Mouse (Mus musculus): ENCODE measurements around the gene Ube4b.
A peak's percentile ranks its signal among the peaks of the same experiment; 100 is the strongest.

Gene Ube4b

GRCm38 (mm10) chr4:149396433-149397306 is 29.9 kb downstream of the Ube4b start:
- DNase-seq (ENCODE audit: low read depth in 2 of 2, low spot score in 2 of 2) = no peak

- no peak for DNase-seq (ENCODE audit: low read depth in 2 of 2, low spot score in 2 of 2)
Observed at GRCm38 (mm10) chr4:149395581-149395980, 31.0 kb downstream of the Ube4b start.

GRCm38 (mm10) chr4:149394292-149394691 is 32.3 kb downstream of the Ube4b start:
- DNase-seq (ENCODE audit: low read depth in 2 of 2, low spot score in 2 of 2) = no peak

GRCm38 (mm10) chr4:149393311-149393995 is 33.1 kb downstream of the Ube4b start:
- no peak for DNase-seq (ENCODE audit: low read depth in 2 of 2, low spot score in 2 of 2)

GRCm38 (mm10) chr4:149392359-149392758 is 34.2 kb downstream of the Ube4b start:
- no peak for DNase-seq (ENCODE audit: low read depth in 2 of 2, low spot score in 2 of 2)

DNA sequence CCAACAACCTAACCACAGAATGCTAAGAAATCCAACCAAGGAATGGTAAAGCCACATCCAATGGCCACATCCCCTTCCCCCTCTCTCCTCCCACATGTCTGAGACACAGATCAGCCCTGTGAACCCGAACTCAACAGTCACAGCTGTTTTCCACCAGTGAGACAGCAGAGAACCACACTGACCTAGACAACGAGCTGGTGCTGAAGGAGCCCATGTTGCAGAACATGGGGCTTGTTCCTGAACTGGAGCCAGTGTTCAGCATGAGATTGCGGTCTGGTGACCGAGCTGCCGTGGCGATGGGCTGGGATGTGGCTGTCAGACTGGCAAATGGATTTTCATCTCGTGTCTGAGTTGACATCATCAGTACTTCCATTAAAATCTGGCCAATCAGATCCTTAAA is 45.5 kb downstream of the Ube4b start:
- no peak for DNase-seq (ENCODE audit: low read depth in 2 of 2, low spot score in 2 of 2)

DNA sequence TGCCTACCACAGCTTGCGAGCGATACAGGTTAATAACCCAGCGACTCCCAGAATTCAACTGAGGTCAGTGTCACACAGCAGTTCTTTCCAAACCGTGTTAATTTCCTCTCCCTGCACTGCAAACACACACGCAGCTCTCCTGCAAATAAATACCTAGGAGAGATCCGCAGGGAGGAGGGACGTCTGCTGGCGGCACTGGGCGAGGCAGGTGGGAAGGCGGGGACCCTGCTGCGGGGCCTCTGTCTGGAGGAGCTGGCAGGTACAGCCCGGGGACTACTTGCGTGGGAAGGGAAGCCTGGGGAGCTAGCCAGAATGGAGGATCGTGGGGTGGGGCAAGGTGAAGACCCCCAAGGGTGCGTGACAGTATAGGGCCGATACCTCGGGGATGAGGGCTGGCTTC is 46.7 kb downstream of the Ube4b start:
- DNase-seq (ENCODE audit: low read depth in 2 of 2, low spot score in 2 of 2) = no peak

DNA sequence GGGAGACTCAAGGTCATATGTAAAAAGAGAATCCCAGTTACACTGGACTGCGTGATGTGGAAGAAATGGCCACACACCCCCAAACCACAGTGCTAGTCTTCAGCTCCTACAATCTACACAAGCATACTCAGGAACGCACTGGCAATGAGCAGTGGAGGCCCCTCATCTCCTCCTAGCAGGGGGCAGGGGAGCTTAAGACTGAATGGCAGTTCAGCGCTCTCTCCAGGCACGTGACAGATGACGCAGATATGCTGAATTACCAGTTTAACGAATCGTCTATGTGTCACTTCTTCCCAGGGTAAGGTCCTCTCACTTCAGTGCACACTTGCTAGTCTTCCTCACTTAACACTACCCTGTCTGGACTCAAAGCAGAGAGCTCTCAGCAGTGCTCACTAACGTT is 47.7 kb downstream of the Ube4b start:
- no peak for DNase-seq (ENCODE audit: low read depth in 2 of 2, low spot score in 2 of 2)

DNA sequence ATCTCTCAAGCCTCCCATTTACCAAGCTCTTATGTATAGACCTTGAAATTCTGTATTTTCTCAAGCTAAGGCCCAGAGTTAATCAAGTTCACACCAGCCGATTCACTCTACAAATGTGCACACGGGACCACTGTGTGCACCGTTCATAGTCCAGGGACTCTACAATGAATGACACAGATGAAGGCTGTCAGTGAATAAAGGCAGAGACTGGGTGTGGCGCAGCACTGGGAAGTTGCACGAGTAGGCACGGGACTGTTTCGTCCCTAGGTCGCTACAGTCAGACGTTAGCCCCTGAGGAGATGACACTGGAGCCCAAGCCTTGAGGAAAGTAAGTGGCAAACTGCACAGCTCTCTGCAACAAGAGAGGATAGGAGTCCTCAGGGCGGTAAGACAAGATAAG is 50.5 kb downstream of the Ube4b start:
- DNase-seq (ENCODE audit: low read depth in 2 of 2, low spot score in 2 of 2) = no peak

- no peak for DNase-seq (ENCODE audit: low read depth in 2 of 2, low spot score in 2 of 2)
Observed at GRCm38 (mm10) chr4:149374662-149375061, 51.9 kb downstream of the Ube4b start.

DNA sequence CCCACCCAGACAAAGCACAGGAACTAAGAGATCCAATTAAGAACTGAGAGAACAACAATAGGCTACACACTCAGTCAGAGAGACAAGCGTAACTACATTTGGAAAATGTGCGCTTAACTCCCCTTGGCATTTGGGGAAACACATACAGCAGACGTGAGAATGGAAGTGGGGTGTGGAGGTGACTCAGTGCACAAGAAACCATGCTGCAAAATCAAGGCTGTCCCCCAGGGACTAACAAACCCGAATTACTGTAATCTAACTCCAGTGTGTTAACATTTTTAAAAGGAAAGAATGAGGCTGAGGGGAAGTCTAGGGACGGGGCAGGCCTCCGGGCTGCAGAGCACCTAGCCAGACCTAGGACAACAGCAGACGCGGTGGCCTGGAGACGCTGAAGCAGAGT is 52.6 kb downstream of the Ube4b start:
- DNase-seq (ENCODE audit: low read depth in 2 of 2, low spot score in 2 of 2) = no peak

GRCm38 (mm10) chr4:149373431-149373830 is 53.1 kb downstream of the Ube4b start:
- peak; percentile 46 to 47 for DNase-seq (ENCODE audit: low read depth in 2 of 2, low spot score in 2 of 2)

DNA sequence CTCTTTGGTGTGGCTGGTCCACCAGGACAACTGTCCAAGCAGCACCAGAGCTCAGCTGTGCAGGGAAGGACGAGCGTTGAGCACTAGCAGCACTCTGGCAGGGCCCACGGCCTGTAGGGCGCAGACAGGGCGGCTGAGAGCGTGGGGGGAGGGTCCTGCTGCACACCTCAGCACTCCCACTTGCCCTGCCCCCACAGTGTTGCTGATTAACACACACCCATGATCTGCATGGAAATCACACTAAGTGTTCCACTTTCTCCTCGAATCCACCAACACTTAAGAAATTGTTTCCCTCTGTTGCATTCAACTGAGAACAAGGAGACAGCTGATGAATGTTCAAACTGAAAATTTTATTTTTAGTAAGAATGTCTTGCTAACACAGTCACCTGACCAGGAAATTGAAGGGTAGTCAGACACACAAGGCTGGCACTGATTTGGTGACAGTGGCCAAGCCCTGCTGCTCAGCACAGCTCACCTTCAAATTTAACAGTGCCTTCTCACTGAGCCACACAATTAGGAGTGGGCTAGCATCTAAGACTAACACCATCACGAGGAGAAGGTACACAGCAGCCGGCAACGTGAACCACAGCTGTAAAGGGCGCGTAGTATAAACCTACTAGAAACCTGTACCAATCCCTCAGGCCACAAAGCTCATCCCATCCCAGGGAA is 60.7 kb downstream of the Ube4b start:
- DNase-seq (ENCODE audit: low read depth in 2 of 2, low spot score in 2 of 2) = no peak

DNA sequence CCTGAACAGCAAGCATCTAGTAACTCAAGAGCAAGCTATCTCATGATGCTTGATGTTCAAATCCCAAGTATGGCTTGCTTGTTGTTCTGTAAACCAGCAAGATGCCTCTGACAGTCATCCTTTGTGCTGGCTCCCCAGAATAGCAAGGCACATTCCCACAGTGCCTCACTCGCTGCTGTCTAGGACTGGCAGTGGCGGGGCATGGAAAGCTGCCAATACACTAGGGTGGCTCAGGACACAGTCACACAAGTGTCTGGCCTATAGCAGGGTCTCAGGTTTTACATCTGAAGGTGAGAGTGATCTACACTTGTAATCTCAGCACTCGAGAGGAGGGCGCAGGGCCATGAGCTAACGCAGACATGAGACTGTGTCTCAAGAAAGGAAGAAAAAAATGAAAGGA is 61.7 kb downstream of the Ube4b start:
- DNase-seq (ENCODE audit: low read depth in 2 of 2, low spot score in 2 of 2) = no peak

- DNase-seq (ENCODE audit: low read depth in 2 of 2, low spot score in 2 of 2) = no peak
Observed at GRCm38 (mm10) chr4:149361051-149361450, 65.5 kb downstream of the Ube4b start.

- DNase-seq (ENCODE audit: low read depth in 2 of 2, low spot score in 2 of 2) = no peak
Observed at GRCm38 (mm10) chr4:149360647-149361046, 65.9 kb downstream of the Ube4b start.

GRCm38 (mm10) chr4:149357982-149358381 is 68.6 kb downstream of the Ube4b start:
- DNase-seq (ENCODE audit: low read depth in 2 of 2, low spot score in 2 of 2) = no peak

GRCm38 (mm10) chr4:149354671-149355070 is 71.9 kb downstream of the Ube4b start:
- DNase-seq (ENCODE audit: low read depth in 2 of 2, low spot score in 2 of 2) = no peak

GRCm38 (mm10) chr4:149351596-149352150 is 74.9 kb downstream of the Ube4b start:
- DNase-seq (ENCODE audit: low read depth in 2 of 2, low spot score in 2 of 2) = no peak

GRCm38 (mm10) chr4:149348963-149349362 is 77.6 kb downstream of the Ube4b start:
- DNase-seq (ENCODE audit: low read depth in 2 of 2, low spot score in 2 of 2) = no peak

DNA sequence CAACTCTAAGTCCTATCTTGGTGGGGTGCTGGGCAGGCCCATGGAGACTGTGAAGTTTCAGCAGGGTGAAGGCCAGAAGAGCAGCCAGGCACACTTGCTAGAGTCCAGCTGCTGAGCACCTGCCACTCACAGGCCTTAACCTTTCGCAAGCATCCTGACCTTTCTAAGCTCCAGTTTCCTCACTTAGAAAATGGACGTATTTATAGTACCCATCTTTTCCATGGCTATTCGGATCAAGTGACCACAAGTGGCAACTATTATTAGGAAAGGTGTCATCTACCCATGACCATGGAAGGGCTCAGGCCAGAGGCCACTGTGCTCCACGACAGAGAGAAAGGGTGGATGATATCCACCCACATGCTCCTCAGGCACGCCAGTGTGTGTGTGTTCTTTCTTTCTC is 80.7 kb downstream of the Ube4b start:
- DNase-seq (ENCODE audit: low read depth in 2 of 2, low spot score in 2 of 2) = no peak

- DNase-seq (ENCODE audit: low read depth in 2 of 2, low spot score in 2 of 2) = no peak
Observed at GRCm38 (mm10) chr4:149344311-149344710, 82.2 kb downstream of the Ube4b start.
